Mouse (Mus musculus) lung, postnatal 0 days (tissue): ENCODE data around the gene Kcnn3.

Source experiments
- CTCF ChIP-seq: IDR thresholded peaks from 2 replicates; pipeline ENCODE4 v1.5.1; 2016; ENCODE audit warnings: antibody characterized with exemption, mild to moderate bottlenecking
- EP300 ChIP-seq: IDR thresholded peaks from 2 replicates; pipeline ENCODE4 v1.6.1; 2016; ENCODE audit warnings: antibody characterized with exemption, mild to moderate bottlenecking, control low read depth

DNA sequence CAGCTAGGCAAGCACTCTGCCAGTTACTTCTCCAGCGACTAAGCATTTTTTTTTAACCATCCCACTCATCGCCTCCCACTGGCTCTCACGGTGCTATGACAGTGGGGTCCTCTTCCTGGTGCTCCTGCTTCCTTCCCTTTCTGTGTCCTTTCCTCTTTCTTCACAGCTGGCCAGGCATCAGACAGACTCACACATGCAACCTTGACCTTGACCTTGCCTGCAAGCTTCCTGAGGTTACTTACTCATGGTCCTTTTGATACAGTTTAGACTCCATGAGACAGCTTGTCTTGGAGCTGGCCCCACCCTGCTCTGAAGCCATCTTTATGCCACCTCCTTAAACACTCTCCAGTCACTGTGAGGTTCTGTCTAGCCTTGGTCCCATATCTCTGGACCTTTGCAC is 69.4 kb downstream of the Kcnn3 start:
- TF ChIP-seq CTCF, result no peak
- no peak for TF ChIP-seq EP300
